Mouse (Mus musculus) urinary bladder, postnatal 0 days (tissue): ENCODE measurements around the gene Nrl. TPM values are rescaled to one million over a fixed set of nuclear protein-coding genes. Genes with fewer than 3 reads are reported as not detected.

Source experiments
- polyA plus RNA-seq: library from polyadenylated mRNA; unstranded; fragments of >200 nt; fragmentation: Nextera tagmentation; extraction: Ambion mirVana; gene quantifications from 2 replicates; pipeline ENCODE4 v1.2.1, GENCODE M21; 2015

Nrl gene
- not detected in 2 replicates for polyA plus RNA-seq

DNA sequence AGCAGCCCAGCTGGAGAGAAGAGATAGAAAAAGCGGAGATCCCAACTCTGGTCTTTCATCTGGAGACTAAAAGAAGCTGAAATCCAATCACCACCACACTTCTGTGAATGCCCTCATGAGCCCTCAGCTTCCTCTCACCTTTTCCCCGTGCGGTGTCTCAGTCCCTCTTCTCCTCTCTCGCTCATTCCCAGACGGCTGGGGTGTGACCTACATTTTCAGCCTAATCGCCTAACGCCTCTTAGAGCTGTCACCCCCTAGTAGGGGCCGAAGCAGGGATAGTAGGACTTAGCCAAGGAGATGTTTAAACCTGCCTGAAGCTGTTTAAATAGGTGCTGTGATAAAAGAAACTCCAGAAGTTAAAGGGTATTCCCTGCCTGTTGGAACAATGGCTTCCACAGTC is at the start of gene Nrl:
TSS of gene Nrl (minus strand) at position 197 of the 400 bp plus-strand sequence.

DNA sequence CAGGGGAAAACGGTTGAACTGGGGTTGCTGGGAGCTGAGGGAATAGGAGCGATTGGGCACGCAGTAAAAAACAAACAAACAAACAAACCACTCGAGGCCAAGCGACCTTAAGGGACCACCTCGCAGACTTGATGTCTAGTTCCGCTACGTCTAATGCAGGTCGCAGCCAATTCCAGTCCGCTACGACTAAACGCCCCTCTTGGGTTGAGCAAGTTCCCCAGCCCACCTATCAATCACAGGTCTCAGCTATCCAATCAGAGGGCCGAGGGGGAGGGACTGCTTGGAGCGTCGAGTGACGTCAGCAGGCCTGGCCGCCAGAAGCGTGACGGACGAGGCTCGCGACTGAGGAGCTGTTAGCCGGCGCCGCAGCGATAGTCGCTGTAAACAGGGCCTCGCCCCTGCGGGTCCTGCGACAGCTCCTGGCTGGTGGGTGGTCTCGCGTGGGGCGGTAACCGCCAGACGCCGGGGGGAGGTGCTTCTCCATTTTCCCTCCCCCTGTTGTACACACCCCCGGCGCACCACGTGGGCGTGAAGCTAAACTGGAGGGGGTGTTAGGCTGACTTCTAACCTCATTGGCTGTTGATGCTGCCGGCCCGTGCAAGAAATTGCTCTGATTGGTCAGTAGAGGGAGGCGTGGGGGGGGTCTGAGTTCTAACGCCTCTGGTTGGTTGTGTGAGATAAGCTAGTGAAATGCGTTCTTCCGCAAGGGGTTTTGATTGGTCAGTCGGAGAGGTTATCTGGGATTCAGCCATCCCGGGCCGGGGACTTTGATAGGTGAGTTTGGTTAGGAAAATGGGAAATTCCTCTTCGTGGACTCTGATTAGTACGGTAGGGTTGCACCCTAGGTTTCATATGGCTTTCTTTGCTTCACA is 35.7 kb upstream of the Nrl start, which contains the start of gene A730061H03Rik:
TSS of gene A730061H03Rik (minus strand) at position 205 of the 872 bp plus-strand sequence.

DNA sequence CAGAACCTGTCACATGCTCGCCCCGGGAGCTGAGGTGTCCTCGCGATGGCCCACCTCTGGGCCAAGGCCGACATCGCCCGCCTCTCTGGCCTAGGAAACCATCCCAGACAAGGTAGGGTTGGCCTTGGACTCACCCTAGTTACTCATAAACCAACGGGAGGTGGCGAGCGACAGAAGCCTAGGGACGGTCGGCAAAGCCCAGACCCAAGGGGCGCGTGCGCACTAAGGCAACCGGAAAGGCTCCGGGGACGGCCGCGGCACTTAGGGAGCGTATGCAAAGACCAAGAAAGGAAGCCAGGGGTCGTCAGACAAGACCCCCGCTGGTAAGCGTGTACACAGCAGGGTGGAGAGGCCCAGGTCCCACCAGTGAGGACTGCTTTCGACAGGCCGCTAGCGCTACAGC is 35.0 kb upstream of the Nrl start, which contains the start of gene Dcaf11:
TSS of gene Dcaf11 (plus strand) at position 208 of the 403 bp plus-strand sequence.

DNA sequence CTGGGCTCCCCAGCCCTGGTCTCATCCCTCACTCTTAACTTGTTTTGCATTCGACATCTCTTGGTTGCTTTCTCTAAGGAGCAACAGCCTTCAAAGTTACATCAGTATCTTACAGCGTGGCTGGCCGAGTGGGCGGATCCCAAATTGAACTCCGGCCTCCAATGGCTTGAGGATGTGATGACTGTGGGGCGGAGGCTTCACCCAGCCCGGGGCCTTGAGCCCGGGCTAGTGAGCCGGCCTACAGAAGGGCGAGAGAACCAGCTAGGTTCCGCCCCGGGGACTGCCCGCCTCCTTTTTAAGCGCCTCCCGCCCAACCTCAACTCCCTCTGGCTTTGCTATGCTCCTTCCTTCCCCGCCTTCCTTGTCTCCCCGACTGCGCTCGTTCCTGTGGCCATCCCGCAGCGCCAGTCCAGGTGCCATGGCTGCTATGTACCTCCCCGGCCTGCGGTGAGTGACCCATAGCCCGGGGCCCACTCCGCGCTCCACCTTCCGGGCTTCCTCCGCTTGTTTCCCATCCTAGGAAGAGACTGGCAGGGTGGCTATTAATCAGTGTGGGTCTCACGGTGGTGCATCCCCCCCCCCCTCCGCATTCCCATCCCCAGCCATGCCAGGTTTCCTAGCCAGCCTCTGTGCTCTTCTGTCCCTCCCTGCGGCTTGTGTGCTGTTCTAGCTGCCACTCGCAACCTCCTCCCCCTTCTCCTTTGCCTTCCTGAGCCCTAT is 15.4 kb upstream of the Nrl start, which contains the start of gene Pck2:
TSS of gene Pck2 (plus strand) at position 200 of the 720 bp plus-strand sequence.

DNA sequence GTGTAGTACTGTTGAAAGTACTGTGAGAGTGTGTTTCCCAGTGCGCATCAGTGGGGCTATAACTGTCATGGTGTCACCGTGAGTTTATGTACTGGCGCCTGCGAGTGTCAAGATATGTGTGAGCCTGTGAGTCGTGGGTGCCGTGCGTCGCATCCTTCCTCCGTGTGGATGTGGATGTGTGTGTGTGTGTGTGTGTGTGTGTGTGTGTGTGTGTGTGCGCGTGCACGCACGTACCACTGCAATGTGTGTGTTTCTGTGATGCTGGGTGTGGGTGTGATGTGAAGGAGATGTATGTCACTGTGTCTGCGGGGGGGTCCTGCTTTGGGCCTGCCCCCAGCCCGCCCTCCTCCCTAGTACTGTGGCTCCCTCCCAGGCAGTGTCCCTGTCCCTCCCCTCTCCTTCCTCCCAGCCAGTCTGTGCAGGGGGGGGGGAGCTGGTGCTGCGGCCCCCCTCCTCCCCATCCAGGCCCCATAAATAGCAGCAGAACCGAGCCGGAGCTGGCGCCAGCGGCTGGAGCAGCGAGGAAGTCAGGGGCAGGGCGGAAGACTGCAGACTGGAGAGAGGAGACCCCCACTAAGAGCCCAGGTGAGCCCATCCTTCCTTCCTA is 14.6 kb downstream of the Nrl start, which contains the start of gene Cpne6:
TSS of gene Cpne6 (plus strand) at position 321 of the 607 bp plus-strand sequence.

DNA sequence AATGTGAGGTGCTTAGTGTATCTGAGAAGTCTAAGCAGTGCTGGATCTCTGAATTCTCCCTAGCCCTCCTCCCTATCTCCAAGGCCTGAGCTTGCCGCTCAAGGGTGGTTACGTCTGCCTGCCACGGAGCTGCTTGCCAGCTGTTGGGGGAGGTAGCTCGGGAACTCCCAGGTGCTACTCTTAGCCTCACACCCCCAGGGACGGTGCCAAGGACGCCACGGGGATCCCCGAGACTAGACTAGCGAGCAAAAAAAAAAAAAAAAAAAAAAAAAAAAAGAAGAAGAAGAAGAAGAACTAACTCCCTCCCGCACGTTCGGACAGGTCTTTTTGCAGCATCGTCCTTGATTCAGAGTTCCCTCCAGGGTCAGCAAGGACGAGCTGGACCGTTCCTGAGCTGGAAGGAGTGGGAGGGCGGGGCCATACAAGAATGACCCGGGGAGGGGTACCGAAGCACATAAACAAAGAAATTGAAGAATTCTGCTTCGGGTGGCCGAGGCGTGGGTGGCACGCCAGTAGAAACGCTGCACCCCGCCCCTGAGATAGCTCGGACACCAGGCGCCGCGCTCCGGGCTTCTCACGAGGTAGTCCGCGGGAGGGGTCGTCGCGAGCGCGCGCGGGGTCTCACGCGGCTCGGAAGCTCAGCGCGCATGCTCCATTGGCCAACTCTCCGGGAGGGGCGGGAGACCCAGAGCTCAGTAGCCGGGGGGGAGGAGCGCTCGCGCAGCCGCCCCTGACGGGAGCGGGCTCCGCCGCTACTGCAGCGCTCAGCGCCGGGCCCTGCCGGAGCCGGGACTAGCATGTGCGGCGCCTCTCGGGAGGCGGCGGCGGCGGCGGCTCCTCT is 34.2 kb downstream of the Nrl start, which contains the start of gene Carmil3:
TSS of gene Carmil3 (plus strand) at position 291 of the 841 bp plus-strand sequence.

DNA sequence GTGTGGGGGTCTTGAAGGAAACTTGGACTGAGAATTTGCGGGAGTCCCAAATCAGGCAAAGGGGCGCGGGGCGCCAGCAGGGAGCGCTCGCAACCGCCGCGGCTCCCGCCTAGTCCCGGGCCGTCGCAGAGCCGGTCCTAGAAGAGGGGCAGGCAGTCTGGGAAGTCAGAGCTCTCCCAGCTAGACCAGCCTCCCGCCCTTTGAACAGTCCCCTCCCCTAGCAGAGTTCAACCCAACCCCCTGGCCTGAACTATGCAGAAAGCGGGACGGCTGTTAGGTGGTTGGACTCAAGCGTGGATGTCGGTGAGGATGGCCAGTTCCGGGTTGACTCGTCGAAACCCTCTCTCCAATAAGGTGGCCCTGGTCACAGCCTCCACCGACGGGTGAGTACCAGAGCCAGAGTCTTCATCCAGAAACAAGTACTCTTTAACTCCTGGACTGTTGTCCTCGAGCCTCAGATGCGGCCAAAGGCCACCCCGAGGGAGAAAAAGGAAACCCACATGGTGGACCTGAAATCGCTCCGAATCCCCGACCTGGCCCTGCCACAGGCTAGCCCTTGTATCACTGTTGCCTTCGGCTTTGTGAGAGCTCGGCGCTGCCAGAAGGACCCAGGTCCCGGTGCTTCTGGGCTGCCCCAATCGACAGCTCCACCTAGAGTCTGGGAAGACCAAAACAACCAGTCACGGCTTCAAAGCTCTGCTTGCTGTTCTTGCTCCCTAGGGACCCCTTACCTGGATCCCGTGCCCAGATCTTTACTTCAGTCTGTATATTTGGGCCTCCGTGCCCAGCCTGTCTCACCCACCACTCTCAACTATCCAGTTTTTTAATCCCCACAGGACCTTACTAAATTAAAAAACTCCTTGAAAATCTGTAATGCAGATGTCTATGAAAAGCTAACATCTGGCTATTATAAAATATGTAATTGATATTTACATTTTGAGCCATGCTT is 45.9 kb downstream of the Nrl start, which contains the start of gene Dhrs4:
TSS of gene Dhrs4 (plus strand) at position 108 of the 949 bp plus-strand sequence.

Other genes with a start within 250 kb of the Nrl start
- 52.0 and 53.1 TPM in 2 replicates for gene Dhrs4, start 46.2 kb downstream of the Nrl start, polyA plus RNA-seq
- 0.22 and 0.35 TPM in 2 replicates for gene Carmil3, start 34.3 kb downstream of the Nrl start, polyA plus RNA-seq
- gene Cpne6, start 14.5 kb downstream of the Nrl start, polyA plus RNA-seq: 1.8 and 1.9 TPM in 2 replicates
- gene Pck2, start 15.3 kb upstream of the Nrl start, polyA plus RNA-seq: 41.2 and 47.1 TPM in 2 replicates
- 55.6 and 63.3 TPM in 2 replicates for gene Dcaf11, start 35.0 kb upstream of the Nrl start, polyA plus RNA-seq
- gene A730061H03Rik, start 35.4 kb upstream of the Nrl start, polyA plus RNA-seq: 0.51 and 1.1 TPM in 2 replicates
- gene Fitm1, start 50.6 kb upstream of the Nrl start, polyA plus RNA-seq: 0.26 TPM in 1 of 2 replicates, not detected in the other
- 104 and 112 TPM in 2 replicates for gene Psme1, start 53.1 kb upstream of the Nrl start, polyA plus RNA-seq
- 6.7 and 6.8 TPM in 2 replicates for gene Emc9, start 60.3 kb upstream of the Nrl start, polyA plus RNA-seq
- gene Psme2, start 66.1 kb upstream of the Nrl start, polyA plus RNA-seq: 218 and 249 TPM in 2 replicates
- gene Rnf31, start 66.7 kb upstream of the Nrl start, polyA plus RNA-seq: 11.0 and 13.6 TPM in 2 replicates
- gene Irf9, start 78.6 kb upstream of the Nrl start, polyA plus RNA-seq: 17.2 and 21.2 TPM in 2 replicates
- gene Rec8, start 93.1 kb upstream of the Nrl start, polyA plus RNA-seq: 1.3 and 1.9 TPM in 2 replicates
- 60.2 and 63.0 TPM in 2 replicates for gene Ipo4, start 111.0 kb upstream of the Nrl start, polyA plus RNA-seq
- gene Gm49378, start 112.9 kb upstream of the Nrl start, polyA plus RNA-seq: 0.56 and 1.4 TPM in 2 replicates
- gene Tm9sf1, start 118.8 kb upstream of the Nrl start, polyA plus RNA-seq: 68.6 and 69.9 TPM in 2 replicates
- gene Tssk4, start 125.2 kb upstream of the Nrl start, polyA plus RNA-seq: 0.26 and 0.35 TPM in 2 replicates
- 35.8 and 39.5 TPM in 2 replicates for gene Mdp1, start 135.5 kb upstream of the Nrl start, polyA plus RNA-seq
- 32.0 and 33.0 TPM in 2 replicates for gene Gmpr2, start 147.0 kb upstream of the Nrl start, polyA plus RNA-seq
- 388 and 415 TPM in 2 replicates for gene Nedd8, start 147.1 kb upstream of the Nrl start, polyA plus RNA-seq
- 13.9 and 15.5 TPM in 2 replicates for gene Tinf2, start 156.8 kb upstream of the Nrl start, polyA plus RNA-seq
- gene Tgm1, start 188.9 kb upstream of the Nrl start, polyA plus RNA-seq: 7.4 and 9.2 TPM in 2 replicates
- gene Rabggta, start 197.3 kb upstream of the Nrl start, polyA plus RNA-seq: 17.3 and 20.5 TPM in 2 replicates
- 60.6 and 62.9 TPM in 2 replicates for gene Dhrs1, start 220.7 kb upstream of the Nrl start, polyA plus RNA-seq
- 18.6 TPM in 2 replicates for gene Nop9, start 220.7 kb upstream of the Nrl start, polyA plus RNA-seq
- 0.13 and 0.18 TPM in 2 replicates for gene Cideb, start 233.5 kb upstream of the Nrl start, polyA plus RNA-seq
- gene Ltb4r2, start 236.4 kb upstream of the Nrl start, polyA plus RNA-seq: 0.29 and 0.39 TPM in 2 replicates
- gene Ltb4r1, start 241.0 kb upstream of the Nrl start, polyA plus RNA-seq: 0.76 and 6.9 TPM in 2 replicates